Mouse (Mus musculus): Measurements from ENCODE around the gene Hist1h2be.

Gene Hist1h2be

DNA sequence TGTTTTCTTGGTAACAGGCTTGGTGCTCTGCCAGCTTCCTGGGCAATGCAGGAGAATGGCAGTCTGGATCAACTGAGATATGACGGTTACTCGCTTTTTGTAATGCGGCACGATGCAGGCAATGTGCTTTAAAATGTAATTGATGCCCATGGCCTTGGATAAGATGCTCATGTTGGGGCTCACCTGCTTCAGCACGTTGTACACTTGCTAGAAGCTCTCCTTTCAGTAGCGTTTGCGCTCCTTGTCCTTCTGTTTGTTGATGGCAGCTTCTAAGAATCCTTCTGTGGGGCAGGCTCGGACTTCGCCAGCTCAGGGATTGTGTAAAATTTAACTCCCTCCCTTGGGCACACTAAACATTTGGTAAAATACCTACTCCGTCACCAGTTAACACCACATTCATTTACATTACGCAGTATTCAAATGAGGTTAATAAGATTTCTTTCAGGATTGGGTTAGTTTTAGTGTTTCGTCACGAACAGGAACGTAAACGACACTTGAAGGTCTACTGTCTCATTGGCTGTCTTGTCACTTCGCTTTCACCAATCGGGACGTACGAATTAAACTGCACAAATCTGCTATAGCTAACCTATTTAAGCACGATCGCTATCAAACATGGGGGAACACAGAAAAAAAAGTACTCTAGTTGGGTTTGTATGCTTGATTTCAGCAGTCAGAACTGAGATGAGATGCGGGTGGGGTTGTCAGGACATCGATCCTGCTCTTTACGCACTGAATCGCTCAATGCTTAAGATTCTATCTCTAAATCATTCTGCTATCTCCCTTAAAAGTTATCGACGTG, at the start of gene Hist1h2be:
Hist1h2be (minus strand) TSS at position 392 of the 799 bp plus-strand sequence.
- DNase-seq (ENCODE audit: low spot score in 2 of 2) = peak; percentile 57 to 83

DNA sequence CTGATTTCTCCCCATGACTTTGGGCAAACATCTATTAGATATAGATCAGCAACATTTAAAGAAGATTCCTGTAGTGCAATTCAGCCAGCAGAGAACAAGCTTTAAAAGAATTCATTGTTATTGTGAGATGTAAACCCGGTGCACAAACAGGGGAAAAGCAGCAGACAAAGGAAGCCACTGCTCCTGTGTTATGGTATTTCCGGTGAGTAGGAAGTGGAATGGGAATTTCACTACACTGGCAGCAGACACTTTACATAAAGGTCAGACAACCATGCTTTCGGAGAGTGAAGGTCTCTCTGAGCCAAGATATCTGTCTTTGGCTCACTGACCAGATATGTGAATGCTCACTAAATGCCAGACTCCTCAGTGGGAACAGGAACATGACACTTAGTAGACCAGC, 41.6 kb upstream of the Hist1h2be start:
- DNase-seq (ENCODE audit: low spot score in 2 of 2) = no peak

DNA sequence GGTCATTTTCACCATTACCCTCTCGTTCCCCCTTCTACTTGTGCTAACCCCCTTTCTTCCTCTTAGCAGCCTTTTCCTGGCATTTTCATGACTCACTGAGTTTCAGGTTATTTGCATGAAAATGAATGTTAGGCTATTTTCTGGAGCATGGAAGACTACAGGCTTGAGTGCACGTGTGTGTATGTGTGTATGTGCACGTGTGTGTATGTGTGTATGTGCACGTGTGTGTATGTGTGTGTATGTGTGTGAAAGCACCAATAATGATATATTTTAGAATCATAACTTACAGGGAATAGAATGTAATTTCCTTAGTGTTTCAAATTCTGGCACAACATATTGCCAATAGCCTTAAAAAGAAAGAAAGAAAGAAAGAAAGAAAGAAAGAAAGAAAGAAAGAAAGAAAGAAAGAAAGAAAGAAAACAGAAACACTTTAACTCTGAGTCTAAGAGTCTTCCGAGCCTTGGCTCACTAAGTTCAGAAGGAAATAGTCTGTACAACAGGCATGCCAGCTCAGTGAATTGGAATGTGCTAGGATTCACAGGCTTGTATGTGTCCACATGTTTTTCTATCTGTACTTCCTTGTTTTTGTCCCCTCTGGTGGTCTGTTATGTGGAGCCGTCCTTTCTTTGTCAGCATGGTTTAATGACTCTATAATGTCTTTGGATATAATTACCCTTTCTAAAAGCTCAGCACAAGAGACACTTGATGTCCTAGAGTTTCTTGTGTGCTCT, 38.9 kb upstream of the Hist1h2be start:
- DNase-seq (ENCODE audit: low spot score in 2 of 2) = no peak

DNA sequence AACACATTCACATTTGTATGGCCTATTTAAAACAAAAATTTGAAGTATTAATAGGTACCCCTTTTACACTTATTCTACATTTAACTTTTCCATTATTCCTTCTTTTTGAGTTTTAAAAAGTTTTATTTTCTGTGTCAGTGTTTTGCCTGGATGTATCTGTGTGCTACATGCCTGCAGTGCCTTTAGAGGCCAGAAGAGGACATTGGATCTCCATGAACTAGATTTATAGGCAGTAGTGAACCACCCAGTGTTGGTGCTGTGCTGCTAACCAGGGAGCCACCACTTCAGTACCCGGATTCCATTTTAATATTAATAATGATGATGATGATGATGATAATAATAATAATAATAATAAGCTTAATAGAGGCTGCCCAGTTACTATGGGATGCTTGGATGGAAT, 9.7 kb upstream of the Hist1h2be start:
- DNase-seq (ENCODE audit: low spot score in 2 of 2) = no peak

DNA sequence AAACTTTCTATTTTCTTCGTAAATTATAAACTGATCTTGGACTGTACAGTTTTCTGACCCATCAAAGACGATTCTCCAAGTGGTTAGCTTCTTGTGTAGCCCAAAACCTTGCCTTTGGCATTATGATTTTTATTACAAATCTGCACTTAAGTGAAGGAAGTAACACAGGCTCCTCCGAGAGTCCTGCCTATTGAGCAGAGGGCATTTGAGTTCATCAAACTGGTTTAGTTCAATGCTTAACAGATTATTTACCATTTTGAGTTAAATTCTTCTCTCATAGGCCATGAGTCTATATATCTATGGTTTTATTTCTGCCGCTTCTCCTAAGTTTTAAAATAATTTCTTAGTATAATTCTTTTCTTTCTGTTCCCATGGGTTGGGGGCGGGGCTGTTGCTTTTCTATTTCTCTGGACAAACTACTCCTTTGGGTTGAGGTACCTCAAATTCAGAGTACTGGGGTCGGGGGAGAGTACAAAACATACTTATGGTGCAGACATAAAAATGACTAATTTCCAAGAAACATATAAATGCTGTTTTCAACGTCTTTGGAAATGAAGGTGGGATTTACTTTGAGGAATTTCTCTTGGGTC, 2.0 kb upstream of the Hist1h2be start:
- no peak for DNase-seq (ENCODE audit: low spot score in 2 of 2)

DNA sequence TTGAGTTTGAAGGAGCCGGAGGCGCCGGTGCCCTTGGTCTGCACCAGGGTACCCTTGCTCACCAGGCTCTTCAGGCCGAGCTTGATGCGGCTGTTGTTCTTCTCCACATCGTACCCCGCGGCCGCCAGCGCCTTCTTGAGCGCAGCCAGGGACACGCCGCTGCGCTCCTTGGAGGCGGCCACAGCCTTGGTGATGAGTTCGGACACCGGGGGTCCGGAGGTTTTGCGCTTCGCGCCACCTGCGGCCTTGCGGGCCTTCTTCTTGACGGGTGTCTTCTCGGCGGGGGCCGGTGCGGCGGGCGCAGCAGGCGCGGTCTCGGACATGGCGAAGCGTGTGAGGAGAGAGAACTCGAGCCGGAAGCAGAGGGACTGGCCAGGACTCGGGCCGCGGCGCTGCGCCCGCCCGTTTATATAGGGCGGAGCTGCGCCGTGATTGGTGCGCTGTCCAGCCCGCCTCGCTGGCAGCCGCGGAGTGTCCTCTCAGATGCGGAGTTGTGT, 1.3 kb upstream of the Hist1h2be start, which contains the start of gene Hist1h1e:
Hist1h1e (minus strand) TSS at position 384 of the 497 bp plus-strand sequence.
- peak; percentile 83 to 84 for DNase-seq (ENCODE audit: low spot score in 2 of 2)

DNA sequence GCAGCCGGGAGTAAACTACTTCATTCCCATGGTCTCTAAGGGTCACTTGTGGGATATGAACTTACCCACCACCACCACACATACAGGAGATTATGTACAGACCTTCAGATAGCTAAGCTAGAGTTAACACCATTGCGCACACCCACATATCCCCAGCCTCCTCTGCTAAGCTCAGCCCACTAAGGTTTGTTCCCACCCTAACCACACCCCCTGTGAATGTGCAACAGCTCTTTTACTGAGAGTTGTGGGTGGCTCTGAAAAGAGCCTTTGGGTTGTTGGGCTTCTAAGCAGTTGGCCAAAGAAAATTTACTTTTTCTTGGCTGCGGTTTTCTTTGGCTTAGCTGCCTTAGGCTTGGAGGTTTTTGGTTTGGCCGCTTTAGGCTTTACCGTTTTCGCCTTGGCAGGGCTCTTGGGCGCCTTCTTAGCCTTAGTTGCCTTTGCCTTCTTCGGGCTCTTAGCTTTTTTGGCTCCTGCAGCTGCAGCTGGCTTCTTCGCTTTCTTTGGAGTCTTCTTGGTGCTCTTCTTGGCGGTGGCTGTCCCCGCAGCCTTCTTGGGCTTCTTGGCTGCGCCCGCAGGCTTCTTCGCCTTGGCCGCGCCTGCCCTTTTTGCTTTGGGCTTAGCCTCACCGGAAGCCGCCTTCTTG, 729 bp upstream of the Hist1h2be start:
- DNase-seq (ENCODE audit: low spot score in 2 of 2) = peak; percentile 47 to 80

DNA sequence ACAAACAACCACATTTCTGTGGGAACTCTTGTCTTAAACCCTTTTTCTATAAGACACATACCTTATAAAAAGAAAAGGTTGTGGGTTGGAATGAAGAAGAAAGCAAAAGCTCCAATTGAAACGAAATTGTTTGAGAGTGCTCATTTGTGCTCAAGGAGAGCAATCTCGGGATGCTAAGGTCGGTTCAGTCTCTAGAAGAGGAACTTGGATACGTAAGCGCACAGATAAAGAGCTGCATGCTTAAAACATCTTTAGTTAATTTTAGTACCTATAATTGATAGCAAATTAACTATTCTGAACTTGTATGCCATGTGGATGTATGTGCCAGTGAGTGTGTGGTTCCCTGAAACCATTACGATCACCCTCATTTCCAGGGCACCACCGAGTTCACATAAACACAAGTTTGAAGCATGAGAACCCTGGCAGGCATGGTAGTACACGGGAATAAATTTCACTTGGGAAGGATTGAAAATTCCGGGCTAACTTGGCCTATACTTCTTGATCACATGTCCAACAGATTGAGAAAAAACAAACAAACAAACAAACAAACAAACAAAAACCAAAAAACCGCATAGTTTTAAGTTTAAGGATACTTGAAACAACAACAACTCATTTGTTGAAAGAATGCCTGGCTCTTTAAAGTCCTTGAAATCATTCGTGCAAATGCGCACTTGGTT, 730 bp downstream of the Hist1h2be start:
- DNase-seq (ENCODE audit: low spot score in 2 of 2) = no peak

DNA sequence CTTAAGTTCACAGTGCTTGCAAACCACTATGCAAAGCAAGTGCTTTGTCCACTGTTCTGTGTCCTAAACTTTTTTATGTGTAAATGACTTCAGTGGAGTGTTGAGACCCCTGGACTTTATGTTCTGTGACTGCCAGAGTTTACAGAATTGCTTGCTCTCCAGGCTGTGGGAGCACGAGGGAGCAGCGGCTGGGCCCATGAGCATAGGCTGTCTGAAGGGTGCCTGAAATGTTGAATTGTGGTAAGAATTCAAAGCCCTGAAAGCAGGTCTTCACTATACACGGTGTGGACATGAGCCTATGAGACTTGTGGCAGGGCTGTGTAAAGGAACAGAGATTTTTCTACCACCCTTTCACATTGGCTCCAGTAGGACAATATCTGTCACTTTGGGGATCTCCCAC, 9.3 kb downstream of the Hist1h2be start:
- DNase-seq (ENCODE audit: low spot score in 2 of 2) = no peak

DNA sequence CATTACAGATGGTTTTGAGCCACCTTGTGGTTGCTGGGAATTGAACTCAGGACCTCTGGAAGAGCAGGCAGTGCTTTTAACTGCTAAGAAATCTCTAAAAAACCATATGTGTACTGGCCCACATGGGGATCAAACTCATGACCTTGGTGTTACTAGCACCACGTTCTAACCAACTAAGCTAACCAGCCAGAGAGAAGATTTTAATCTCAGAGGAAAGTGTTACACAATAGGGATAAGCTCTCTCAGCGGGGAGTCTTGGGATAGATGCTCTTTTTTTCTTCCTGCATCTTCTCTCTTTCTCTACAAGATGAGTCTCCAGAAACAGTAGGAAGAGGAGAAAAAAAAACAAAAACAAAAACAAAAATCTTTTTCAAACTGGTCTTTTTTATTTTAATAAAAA, 10.5 kb downstream of the Hist1h2be start:
- no peak for DNase-seq (ENCODE audit: low spot score in 2 of 2)

DNA sequence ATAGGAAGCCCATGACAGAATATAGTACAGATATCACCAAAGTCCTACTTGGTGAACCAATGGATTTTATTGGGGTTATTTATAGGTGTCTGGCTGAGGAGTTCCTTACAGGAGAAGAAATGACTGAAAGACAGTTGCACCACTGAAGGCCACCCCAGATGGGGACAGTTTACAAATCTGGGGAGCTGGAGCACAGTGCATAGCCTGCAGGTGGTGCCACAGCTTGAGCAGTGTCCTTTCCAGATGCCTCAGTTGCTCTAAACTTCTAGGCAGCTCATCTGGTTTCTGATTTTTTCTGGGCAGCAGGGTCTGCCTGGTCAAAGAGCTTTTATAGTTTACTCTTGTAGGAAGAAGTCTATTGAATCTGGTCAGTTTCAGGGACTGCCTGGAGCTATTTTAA, 11.1 kb downstream of the Hist1h2be start:
- DNase-seq (ENCODE audit: low spot score in 2 of 2) = no peak

DNA sequence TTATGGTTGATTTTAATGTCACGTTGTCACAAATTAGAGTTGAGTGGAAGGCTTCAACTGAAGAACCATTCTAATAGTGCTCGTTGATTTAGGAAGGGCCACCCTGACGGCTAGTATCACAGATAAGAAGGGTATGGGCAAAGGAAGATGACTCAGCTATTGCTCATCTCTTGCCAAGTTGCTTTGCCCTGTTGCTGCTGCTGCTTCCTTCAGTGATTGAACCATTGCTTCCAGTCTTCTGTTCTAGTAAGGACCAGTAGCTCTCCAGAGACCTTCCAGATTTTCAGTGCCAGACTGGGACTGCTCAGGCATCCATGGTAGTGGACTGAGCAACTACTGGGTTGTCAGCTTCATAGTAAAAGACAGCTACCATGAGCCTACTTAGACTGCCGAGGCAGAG, 11.7 kb downstream of the Hist1h2be start:
- no peak for DNase-seq (ENCODE audit: low spot score in 2 of 2)

DNA sequence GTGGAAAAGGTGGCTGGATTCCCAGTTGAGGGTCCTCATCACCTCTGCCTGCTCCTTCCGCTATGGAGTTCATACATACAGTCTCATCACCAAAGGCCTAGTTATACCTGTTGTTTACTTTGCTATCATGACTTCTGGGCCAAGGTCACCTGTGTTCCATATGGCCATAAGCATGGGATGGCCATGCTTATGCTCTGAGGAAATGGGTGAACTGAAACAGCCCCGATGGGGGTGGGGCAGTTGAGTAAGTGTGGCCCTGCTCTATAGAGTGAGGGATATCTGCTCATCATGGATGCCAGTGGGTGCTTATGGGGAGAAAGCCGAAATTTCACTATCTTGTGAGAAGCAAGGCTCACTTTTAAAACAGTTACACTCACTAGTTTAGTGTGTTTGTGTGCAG, 15.9 kb downstream of the Hist1h2be start:
- DNase-seq (ENCODE audit: low spot score in 2 of 2) = no peak

DNA sequence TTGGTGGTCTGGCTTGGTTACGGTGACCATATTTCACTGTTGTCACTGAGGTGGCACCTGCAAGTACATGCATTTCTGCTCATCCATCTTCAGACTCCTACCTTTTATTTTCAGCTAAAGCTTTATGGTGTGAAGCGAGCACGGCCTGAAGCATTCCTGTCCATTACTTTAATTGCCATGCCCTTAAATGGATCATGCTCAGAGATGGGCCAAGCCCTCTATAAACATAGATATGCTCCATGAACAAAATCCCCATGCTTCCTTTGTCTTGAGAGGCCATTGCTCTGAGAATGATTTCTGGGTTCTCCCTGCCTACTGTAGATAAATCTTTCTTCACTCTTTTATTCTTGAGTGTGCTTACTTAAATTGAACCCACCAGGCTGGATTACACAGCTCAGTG, 16.5 kb downstream of the Hist1h2be start:
- DNase-seq (ENCODE audit: low spot score in 2 of 2) = no peak

DNA sequence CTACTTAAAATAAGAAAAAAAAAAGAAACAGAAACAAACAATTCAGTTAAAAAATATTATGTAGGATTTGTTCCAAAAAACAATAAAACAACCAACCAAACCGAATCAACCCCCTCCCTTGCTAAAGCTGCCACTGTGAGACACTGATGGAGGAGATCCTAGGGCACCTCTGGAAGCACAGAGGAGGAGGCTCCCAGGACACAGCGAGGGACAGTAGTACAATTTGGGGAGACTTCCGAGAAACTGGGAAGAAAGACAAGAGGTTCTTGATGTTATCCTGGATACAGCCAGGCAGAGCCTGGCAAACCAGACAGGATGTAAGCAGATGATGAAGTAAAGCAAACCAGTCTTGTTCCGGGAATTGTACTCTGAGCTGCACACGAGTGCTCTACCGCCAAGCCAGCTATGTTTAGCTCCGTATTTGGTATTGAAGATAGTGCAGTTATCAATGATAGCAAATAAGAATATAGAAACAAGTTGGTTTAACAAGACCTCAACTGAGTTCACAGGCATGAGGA, 17.7 kb downstream of the Hist1h2be start:
- DNase-seq (ENCODE audit: low spot score in 2 of 2) = no peak

DNA sequence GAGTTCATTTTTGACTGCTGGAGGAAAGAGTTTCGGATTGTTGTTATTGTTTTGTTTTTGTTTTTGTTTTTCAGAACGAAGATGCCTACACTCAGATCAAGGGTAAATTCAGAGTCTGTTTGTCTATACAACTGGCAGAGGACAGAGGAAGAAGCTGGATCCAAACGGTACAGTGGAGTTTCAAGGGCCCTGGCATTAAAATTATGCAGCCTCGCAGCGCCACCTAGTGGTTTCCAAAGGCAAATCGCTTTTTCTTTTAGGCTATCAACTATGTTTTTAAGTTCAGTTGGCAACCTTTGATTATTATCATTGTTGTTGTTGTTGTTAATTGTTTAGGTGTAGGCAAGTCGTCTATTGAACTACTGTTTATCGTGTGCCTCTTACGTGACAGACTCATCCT, 23.0 kb downstream of the Hist1h2be start:
- no peak for DNase-seq (ENCODE audit: low spot score in 2 of 2)

DNA sequence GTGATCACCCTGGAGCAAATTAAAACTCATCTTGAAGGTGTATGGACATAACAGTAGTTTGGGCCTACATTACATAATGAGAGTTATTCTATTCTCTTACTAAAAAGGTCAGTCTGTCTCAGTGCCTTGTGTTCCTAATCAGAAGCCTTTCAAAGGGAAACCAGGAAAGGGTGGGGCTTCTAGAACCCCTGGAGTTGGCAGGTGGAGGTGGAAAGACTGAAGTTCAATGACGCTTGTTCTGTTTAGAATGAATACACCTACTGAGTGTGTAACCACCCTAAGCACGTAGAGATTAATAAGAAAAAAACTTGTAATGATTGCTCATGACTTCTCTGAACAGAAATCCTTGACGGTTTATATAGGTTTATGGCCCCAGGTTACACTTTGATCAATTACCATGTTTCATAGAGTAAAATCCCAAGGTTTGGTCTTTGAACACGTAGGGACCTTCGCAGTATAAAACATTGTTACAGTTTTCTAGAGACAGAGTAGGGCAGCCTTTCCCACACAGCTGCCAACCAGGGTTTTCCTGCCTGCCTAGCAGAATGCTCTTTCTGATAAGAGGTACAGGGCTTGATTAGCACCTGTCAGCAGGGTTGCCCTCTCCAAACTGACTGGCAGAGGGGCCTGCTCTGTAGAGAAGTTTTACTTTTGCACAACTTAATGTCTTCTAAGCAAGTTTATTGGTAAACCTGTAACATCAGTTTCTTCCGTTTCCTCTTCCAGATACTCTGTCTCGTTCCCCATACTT, 25.1 kb downstream of the Hist1h2be start:
- no peak for DNase-seq (ENCODE audit: low spot score in 2 of 2)

DNA sequence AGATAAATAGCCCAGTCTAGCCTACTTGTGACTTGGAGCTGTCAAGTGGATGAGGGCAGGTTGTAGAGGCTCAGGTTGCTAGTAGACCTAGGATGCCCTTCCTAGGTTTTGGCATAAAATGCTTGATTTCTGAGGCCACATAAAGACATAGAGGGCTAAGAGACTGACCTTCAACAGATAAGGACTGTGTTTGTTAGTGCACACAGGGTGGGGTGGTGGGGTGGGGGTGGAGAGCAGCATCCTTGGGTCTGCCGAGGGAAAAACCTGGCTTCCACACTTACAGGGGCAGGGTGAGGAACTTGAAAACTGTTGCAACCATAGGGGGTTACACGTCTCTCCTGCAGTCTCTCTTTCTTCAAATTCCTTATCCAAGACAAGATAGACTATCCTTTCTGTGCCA, 25.7 kb downstream of the Hist1h2be start:
- DNase-seq (ENCODE audit: low spot score in 2 of 2) = no peak

DNA sequence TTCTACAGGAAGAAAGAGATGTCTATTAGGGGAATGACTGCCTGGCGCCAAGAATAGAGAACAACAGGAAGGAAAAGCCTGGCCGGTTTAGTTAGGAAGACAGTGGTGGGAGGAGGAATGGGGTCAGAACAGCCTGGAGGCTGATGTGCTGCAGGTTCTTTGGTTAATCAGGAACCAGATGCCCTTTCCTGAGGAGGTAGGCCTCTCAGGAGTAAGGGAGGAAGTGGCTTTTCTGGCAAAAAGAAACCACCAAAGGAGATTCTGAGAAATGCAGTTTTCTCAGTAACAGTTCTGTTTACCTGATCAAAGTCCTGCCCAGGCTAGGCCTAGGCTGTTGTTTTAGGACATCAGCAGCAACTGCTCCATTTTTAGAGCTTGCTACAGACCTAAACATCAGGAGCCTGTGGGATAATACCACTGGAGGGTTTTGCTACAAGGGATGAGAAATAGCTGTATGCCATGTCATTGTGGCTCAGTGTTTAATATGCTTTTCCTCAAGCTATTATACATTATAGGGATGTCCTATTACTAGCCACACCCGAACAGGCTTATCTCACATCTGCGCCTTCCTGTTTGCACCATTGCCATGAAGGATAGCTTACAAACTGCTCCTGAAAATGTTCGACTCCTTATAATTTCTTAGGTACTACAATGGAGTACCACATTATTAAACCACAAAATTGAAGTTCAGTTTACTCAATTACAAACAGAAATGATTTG, 27.7 kb downstream of the Hist1h2be start:
- DNase-seq (ENCODE audit: low spot score in 2 of 2) = no peak

DNA sequence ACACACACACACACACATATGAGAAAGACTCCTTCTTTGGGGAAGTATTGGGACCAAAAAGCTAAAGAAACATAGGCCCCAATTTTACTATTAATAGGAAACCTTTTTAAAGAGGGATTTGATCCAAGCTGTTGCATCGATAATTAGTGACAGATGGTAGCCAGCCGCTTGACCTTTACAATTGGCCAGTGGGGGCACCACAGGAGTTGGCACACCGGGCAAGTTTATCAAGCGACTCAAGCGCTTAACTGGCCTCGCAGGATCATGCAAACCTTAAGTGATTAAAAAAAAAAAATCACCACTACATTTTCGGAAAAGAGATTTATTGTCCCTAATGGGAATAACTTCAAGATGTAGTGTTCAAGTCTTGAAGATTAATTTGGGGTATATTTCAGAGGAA, 28.3 kb downstream of the Hist1h2be start:
- no peak for DNase-seq (ENCODE audit: low spot score in 2 of 2)

Data from right cerebral cortex, postnatal 36 days (tissue).